Mouse (Mus musculus) spleen, adult 2 months (tissue): ENCODE data around the gene Rsbn1. TPM values are rescaled to one million over a fixed set of nuclear protein-coding genes. Genes with fewer than 3 reads are reported as not detected.

Experiments
- DNase-seq, 2 experiments: peaks; one replicate each; pipeline versions ENCODE4 v3.0.0 to v3.0.0-alpha.2; 2012 to 2021; ENCODE audit warnings: low spot score in 2 of 2, low read depth in 1 of 2
- H3K27ac ChIP-seq: fragments of 200-500 bp; 2 replicates; pipeline ENCODE4 v1.5.1; 2012; ENCODE audit warnings: low read length, inconsistent platforms; ENCODE audit not compliant: insufficient read depth
- H3K27me3 ChIP-seq: fragments of 200-500 bp; 2 replicates; pipeline ENCODE4 v1.6.1; 2012; ENCODE audit warnings: mild to moderate bottlenecking, moderate library complexity, low read length, inconsistent platforms; ENCODE audit not compliant: control insufficient read depth, insufficient read depth
- H3K36me3 ChIP-seq: fragments of 200-500 bp; 2 replicates; pipeline ENCODE4 v1.6.1; 2012; ENCODE audit warnings: mild to moderate bottlenecking, low read length, inconsistent platforms; ENCODE audit not compliant: control insufficient read depth, insufficient read depth
- H3K4me1 ChIP-seq: fragments of 200-500 bp; 2 replicates; pipeline ENCODE4 v1.6.1; 2011; ENCODE audit warnings: inconsistent platforms; ENCODE audit not compliant: control insufficient read depth, insufficient read depth, insufficient read length
- H3K4me3 ChIP-seq: fragments of 200-500 bp; 2 replicates; pipeline ENCODE4 v1.5.1; 2011; ENCODE audit warnings: mild to moderate bottlenecking, inconsistent platforms; ENCODE audit not compliant: insufficient read depth, insufficient read length; ENCODE audit errors: extremely low read depth
- CTCF ChIP-seq: fragments of 200-500 bp; IDR thresholded peaks from 2 replicates; pipeline ENCODE4 v1.5.1; 2011; ENCODE audit warnings: mild to moderate bottlenecking, inconsistent platforms; ENCODE audit not compliant: insufficient read depth, insufficient read length, insufficient replicate concordance; ENCODE audit errors: extremely low read depth
- POLR2A ChIP-seq: fragments of 200-500 bp; IDR thresholded peaks from 2 replicates; pipeline ENCODE4 v1.6.1; 2011; ENCODE audit warnings: low read depth, low read length, inconsistent platforms
- WGBS: fragments of 180-500 bp; shearing (Covaris S2); methylation state at CpG from one replicate; pipeline ENCODE4 v1.1.7; 2018; 5-methylcytosine and 5-hydroxymethylcytosine counted together
- polyA plus RNA-seq: library from polyadenylated mRNA; depleted of rRNA; stranded (reverse); fragments of >200 nt; gene quantifications from 2 replicates; pipeline ENCODE4 v1.2.3, GENCODE M21; 2012

Rsbn1 gene
- polyA plus RNA-seq, 1 experiment, result 3.5 TPM

GRCm38 (mm10) chr3:103985194-103985593 lies 71.3 kb downstream of the Rsbn1 start:
- DNase-seq, result no peak
- 94% methylated on average over 2 of the region's 2 CpGs for WGBS

DNA sequence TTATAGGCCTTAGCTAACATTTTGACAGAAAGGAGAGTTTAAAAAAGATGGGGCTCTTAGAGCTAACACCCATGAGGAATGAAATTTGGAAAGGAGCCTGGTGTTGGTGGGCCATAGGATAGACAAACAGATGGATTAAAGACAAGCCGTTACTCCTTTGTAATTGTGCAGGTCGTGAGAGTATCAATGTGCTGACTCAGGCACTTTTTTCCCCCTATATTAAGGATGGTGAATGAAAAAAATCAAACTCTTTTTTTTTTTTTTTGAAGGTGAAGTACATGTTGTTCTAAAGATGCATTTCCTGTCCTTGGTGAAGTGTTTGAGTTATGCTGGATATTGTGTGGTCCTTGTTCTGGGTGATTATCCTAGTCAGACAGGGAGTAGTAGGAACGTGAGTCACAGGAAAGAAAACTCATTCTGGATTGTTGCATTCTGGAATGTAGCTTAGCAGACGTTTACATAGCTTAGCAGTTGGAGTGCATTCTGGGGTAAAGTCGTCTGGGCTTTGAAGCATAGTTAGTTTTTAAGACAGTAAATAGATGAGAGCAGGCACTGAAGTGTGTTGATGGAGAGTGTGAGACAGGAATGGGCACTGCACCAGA lies 74.0 kb downstream of the Rsbn1 start:
- no peak overlapping the region for H3K4me3 ChIP-seq
- H3K27me3 ChIP-seq, result no peaks in the 10 kb centered on the region
- no peak overlapping the region for H3K27ac ChIP-seq
- no peaks in the 10 kb centered on the region for H3K4me1 ChIP-seq
- no peak for DNase-seq
- peaks cover 11% of the 10 kb centered on the region for H3K36me3 ChIP-seq
- WGBS, result 81% methylated on average over 5 of the region's 5 CpGs
- no peak for TF ChIP-seq POLR2A

More at GRCm38 (mm10) chr3:103985194-103985593, 71.3 kb downstream of the Rsbn1 start:
- no peaks in the 10 kb centered on the region for H3K27me3 ChIP-seq
- no peaks in the 10 kb centered on the region for H3K4me1 ChIP-seq
- peaks cover 13% of the 10 kb centered on the region for H3K36me3 ChIP-seq
- H3K4me3 ChIP-seq, result no peak overlapping the region
- H3K27ac ChIP-seq, result no peak overlapping the region
- TF ChIP-seq CTCF, result no peak
- no peak for TF ChIP-seq POLR2A

DNA sequence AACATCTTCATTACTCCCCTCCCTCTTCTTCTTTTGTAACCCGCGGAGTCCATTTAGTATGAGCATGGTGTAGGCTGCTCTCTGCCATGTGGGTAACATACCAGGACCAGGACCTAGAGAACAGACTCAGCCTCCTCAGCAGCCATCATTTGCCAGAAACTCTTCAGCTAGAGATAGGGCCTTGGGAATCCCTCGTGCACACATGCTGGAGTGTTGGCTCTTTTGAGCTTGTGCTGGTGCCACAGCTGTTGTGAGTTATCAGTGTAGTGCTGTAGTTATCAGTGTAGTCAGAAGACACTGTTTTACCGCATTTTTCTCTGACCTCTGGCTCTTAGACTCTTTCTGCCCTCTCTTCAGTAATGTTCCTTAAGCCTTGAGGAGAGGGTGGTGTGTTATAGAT lies 75.4 kb downstream of the Rsbn1 start:
- 88% methylated on average over 4 of the region's 4 CpGs for WGBS
- DNase-seq, result no peak
- Histone ChIP-seq H3K4me1 (no peaks in the 10 kb centered on the region), H3K36me3 (peaks cover 17% of the 10 kb centered on the region), H3K27me3 (no peaks in the 10 kb centered on the region), H3K27ac (no peak overlapping the region), H3K4me3 (no peak overlapping the region)
- no peak for TF ChIP-seq POLR2A
- no peak for TF ChIP-seq CTCF

DNA sequence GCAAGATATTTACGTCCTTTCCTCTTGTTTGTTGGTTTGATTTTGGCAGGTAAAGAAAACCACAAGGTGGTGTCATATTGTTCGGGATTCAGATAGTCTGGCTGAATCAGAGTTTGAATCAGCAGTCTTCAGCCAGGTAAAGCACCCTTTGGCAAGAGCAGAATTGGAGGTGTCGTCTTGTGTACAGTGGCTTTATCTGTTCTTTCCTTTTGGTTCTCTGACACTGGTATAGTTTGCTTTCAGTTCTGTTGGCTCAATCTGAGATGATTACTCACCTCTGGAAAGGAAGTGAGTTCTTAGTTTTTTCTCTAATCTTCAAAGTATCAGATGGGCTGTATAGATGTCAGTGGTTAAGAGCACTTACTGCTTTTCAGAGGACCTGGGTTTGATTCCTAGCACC lies 77.4 kb downstream of the Rsbn1 start:
- Histone ChIP-seq H3K36me3 (peaks cover 17% of the 10 kb centered on the region), H3K4me1 (no peaks in the 10 kb centered on the region), H3K27ac (no peak overlapping the region), H3K4me3 (no peak overlapping the region), H3K27me3 (no peaks in the 10 kb centered on the region)
- no peak for TF ChIP-seq CTCF
- no peak for TF ChIP-seq POLR2A
- no peak for DNase-seq
- 80% methylated on average over 3 of the region's 3 CpGs for WGBS

DNA sequence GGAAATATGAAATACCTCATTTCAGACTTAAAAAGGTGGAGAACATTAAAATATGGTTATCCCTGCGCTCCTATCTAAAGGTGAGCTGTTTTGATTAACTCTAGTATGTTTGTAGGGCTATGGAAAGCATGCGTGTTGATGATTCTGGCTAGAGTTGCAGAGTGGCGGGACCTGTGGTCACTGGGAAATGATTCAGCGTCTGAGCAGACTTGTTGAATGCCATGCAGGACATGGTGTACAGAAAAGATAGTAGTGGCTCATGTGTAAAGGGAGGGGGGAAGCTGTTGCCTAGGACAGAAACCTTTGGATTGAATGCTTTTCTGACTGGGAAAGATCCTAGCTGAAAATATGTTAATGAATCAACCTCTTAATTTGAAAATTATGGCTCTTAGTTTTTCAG lies 84.8 kb downstream of the Rsbn1 start:
- 78% methylated on average over 4 of the region's 4 CpGs for WGBS
- Histone ChIP-seq H3K4me3 (no peak overlapping the region), H3K4me1 (no peaks in the 10 kb centered on the region), H3K27ac (no peak overlapping the region), H3K36me3 (peaks cover 13% of the 10 kb centered on the region), H3K27me3 (no peaks in the 10 kb centered on the region)
- TF ChIP-seq POLR2A (no peak), CTCF (no peak)
- DNase-seq, result no peak

DNA sequence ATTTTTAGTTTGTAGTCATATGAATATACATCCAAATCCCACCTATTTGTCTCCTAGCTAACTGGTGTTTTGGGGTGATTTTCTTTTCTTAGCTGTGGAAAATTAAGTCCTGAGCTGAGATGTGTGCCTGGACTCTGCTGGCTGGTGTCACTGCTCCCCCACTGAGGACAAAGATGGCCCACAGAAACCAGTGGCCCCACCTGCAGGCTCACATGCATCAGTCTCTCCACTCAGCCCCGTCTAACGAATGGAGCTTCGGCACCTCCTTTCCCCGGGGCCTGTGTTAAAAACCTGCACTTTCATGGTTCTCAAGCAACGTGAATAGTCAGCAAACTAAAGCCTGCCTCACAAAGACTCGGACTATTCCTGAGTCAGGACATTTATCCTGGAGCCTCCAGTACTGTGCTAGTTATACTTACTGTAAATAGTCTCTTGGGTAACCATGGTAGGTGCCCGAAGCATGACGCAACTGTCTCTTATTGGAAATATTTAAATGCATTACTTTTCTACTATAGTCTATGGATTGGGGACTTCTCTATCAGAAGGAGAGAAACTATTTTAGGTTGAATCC lies 93.1 kb downstream of the Rsbn1 start:
- H3K27ac ChIP-seq, result no peak overlapping the region
- DNase-seq, result no peak
- peaks cover 23% of the 10 kb centered on the region for H3K36me3 ChIP-seq
- no peak overlapping the region for H3K4me3 ChIP-seq
- H3K4me1 ChIP-seq, result no peaks in the 10 kb centered on the region
- H3K27me3 ChIP-seq, result no peaks in the 10 kb centered on the region
- WGBS, result 94% methylated on average over 8 of the region's 8 CpGs
- TF ChIP-seq CTCF (no peak), POLR2A (no peak)

DNA sequence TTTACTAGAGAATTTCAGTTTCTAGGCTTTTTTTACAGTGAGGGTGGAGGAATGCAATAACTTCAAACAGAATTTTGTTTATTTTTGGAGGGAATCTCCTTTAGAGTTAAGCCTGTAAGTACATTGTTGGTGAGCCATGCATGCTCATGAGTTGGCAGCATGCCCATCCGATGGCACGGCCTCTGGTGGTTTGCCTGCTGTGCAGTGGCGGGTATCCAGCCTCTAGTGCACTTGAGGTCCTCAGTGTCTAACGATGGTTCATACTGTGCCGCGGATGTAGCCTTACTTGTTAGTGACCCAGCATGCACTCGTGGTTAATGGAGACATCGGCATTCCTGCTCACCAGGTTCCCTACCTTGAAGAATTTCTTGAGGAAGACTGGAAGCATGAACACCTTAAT lies 93.6 kb downstream of the Rsbn1 start:
- no peaks in the 10 kb centered on the region for H3K4me1 ChIP-seq
- TF ChIP-seq POLR2A (no peak), CTCF (no peak)
- H3K27ac ChIP-seq, result no peak overlapping the region
- no peak for DNase-seq
- H3K27me3 ChIP-seq, result no peaks in the 10 kb centered on the region
- no peak overlapping the region for H3K4me3 ChIP-seq
- WGBS, result 83% methylated on average over 8 of the region's 8 CpGs
- H3K36me3 ChIP-seq, result peaks cover 23% of the 10 kb centered on the region
